Mouse (Mus musculus): ENCODE measurements around the gene Cdh7.
"Not testable (repeated sequence)": the region's sequence is repeated elsewhere in the genome, so short reads cannot be mapped to it uniquely, and the experiment has no call there.

Gene Cdh7

DNA sequence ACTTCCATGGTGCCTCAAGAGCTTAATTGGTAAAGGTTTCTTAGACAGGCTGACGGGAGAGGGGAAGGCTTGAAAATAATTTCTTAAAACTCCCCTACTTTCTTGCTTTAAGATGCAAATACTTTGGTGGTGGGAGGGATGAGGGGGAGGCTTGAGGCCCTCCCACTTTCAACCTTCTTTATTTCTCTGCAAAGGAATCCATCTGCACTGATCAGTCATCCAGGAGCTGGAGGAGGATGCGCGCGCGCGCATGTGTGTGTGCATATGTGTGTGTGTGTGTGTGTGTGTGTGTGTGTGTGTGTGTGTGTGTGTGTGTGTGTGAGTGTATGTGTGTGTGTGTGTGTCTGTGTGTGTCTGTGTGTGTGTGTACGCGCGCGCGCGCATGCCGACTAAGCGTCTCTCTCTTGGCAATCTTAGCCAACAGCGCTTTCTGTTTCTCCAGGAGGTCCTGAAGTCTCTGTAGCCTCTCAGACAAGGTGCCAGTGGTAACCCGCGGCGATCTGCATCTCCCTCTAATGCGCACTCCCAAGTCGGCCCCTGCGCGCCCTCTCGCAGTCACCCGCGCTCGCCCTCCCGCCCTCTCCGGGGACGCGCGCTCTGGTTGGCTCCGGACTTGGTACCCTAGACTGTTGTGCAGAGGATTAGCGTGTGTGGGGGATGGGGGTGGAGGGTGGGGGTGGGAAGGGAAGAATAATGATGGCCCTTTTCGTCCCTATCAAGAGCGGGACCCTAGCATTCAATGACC, at the start of gene Cdh7:
TSS of gene Cdh7 (plus strand) at position 368 of the 745 bp plus-strand sequence.
- no peak for DNase-seq (ENCODE audit: low read depth, low spot score)

DNA sequence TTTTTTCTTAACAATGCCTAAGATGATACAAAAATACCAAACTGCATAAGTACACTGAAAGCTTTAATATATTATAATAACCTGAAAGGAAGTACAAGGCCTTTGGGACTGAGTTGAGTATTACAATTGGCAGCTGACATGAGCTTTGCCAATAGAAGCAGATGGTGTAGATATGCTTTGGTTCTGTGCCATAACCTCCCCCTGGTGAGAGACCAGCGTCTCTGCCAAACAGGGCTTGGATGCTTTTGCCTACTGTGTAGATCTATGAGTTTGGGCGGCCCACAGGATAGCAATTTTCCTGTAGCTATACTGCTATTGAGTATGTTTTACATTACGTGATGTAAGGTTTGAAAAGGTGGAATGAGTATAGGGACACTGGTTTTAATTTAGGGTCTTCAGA, 49.6 kb upstream of the Cdh7 start:
- no peak for DNase-seq (ENCODE audit: low read depth, low spot score)

DNA sequence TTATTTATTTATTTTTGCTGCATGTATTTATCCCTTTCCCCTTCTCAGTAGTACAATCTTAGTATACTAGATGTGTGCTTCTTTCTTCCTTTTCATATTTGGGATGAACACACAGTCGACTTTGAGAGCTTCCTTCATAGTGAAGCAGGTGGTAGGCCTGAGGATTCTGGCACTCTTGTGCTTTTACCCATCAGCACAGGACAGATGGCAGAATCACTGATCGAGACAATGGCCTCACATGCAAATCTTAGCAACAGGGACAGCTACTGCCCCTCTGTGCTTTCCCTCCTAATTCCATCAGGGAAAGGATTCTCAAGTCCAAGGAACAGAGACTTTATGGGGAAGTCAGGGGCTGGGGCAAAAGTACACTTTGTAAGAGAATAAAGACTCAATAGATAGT, 33.7 kb upstream of the Cdh7 start:
- no peak for DNase-seq (ENCODE audit: low read depth, low spot score)

GRCm38 (mm10) chr1:109971721-109972425, 10.4 kb upstream of the Cdh7 start:
- no peak for DNase-seq (ENCODE audit: low read depth, low spot score)

DNA sequence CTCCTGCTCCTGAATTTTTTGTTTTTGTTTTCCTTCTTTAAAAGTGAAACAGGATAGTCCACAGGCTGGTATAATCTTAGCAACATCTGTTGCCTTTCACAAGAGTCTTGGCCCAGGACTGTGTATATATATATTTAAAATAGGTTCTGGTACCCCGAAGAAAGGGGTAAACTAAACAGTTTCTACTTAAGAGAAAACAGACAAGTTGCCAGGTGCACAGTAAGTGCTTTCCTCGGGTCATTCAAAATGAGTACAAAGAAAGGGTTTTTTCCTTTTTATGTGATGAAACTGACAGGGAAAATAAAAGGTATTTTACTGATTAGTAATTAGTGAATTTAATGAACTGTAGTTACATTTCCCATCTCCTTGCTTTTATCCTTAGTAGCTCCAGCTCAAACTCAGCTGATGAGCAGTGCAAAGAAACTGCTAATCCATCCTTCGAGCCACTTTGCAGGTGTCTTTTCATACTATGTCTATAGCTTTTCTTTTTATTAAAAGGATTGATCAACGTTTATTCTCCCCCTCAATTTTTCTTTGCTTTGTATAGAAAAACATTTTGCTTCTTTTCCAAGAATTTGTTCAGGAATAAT, 9.7 kb upstream of the Cdh7 start:
- no peak for DNase-seq (ENCODE audit: low read depth, low spot score)

GRCm38 (mm10) chr1:109982809-109983536, 742 bp downstream of the Cdh7 start:
- no peak for DNase-seq (ENCODE audit: low read depth, low spot score)

DNA sequence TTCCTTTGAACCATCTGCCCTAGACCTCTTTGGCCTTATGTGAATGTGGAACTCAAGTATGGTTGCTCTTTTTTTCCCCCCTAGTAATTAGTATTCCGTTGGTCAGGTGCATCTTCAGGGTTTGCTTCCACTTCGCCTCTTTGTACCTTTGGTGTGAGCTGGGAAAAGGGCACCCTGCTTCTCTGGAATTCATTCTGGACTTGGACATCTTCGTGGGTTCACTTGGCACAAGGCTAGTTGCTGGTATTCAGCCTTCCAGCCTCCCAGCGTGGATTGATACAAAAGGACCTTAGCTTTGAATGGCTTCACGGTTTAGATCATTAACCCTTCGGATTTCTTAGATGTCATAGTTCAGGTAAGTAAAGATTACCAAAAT, 1.3 kb downstream of the Cdh7 start:
- no peak for DNase-seq (ENCODE audit: low read depth, low spot score)

DNA sequence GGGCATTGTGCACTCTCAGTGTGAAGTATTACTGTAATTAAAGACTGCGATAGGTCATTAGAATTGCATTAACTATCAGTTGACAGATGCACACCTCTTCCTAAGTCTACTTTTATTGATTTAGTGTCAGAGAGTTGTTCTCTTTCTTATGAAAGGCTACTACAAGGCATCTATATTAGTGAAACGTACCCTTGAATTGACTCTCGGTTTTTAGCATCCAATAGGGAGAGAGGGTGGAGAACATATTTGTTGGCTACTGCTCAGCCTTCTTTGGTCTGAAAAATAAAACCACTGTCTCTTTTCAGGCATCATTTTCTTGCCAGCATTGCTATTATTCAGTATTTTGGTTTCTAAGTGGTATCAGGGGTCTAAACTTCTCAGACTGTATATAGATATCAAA, 2.5 kb downstream of the Cdh7 start:
- no peak for DNase-seq (ENCODE audit: low read depth, low spot score)

DNA sequence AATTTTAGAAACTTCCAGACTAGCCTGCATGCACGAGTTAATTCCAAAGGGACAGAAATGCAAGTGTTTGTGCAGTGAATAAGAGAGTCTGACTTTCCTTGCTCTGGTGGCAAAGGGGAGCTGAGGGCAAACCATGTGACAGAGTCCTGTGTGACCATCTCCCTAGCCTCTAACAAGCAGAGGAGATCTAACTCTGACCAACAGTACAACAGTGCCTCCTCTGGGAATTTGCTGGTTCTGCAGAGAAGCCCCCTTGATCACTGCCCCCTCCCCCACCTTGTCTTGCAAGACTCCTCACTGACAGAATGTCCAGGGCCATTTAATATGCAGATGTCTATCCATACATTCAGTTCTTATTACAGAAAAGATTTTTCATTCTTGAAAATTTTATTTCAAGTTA, 3.2 kb downstream of the Cdh7 start:
- no peak for DNase-seq (ENCODE audit: low read depth, low spot score)

DNA sequence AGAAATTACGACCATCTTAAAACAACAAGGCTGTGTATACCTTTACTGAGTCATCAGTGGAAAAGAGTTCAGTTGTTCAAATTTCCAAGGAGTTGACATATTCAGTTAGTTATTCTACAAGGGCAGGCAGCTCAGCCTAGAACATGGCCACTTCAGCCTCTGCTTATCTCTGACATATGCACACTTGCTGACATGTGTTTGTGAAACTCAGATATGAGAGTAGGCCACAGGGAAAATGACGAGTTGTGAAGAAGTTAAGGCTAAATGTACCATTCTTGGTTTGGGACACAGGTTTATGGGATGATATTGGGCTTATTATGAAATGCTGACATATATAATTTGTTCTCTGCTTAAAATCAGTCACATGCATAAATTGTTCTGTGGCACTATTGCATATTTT, 7.3 kb downstream of the Cdh7 start:
- DNase-seq (ENCODE audit: low read depth, low spot score) = no peak

DNA sequence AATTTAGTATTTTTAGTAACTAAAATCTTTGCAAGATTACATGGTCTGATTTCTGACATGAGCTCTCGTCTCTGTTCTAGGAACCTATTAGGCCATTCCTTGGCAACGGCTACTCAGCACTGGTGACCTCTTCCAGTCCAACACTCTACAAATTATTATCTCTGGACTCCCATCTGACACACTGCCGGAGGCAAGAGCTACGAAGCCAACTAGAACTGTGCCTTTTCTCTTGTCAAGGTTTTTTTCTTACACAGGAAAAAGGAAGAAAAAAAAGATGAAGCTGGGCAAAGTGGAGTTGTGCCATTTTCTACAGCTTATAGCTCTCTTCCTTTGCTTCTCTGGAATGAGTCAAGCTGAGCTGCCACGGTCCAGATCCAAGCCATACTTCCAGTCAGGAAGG, 11.7 kb downstream of the Cdh7 start:
- DNase-seq (ENCODE audit: low read depth, low spot score) = no peak

GRCm38 (mm10) chr1:110004451-110004850, 22.2 kb downstream of the Cdh7 start:
- no peak for DNase-seq (ENCODE audit: low read depth, low spot score)

DNA sequence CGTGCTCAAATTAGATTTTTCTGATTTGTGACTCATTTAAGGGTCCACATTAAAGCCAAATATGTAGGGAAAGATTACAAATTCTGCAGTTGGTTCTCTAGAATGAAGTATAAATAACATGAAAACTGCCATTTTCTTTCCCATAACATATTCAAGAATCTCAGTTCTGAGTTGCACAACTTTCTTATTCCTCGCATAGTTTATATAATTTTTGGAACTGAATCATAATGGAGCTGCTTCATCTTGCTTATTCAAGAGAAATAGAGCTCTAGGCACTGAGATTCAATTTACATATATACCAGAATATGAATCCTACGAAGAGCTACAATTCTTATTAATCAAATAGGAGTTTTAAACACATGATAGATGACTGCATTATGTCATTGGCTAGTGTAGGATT, 22.8 kb downstream of the Cdh7 start:
- DNase-seq (ENCODE audit: low read depth, low spot score) = no peak

GRCm38 (mm10) chr1:110012153-110012552, 29.9 kb downstream of the Cdh7 start:
- no peak for DNase-seq (ENCODE audit: low read depth, low spot score)

DNA sequence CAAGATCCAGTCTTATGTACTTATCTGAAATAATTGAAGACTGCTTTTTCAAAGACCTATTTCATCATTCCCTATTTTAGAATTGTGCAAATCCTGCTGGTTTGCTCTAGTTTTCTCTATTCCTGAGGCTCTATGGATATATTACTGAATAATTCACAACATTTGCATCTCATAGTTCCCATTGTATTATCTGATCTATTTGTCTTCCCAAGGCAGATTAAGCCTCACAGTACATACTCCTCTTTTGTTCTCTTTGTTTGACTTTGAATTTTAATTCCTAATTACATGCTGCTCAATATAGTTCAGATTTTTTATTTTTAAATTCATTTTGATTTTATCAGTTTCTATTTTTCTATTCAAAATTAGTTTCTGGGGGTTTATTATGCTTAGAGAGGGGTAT, 74.1 kb downstream of the Cdh7 start:
- no peak for DNase-seq (ENCODE audit: low read depth, low spot score)

- no peak for DNase-seq (ENCODE audit: low read depth, low spot score)
Observed at GRCm38 (mm10) chr1:110067405-110067804, 85.2 kb downstream of the Cdh7 start.

GRCm38 (mm10) chr1:110078471-110078870, 96.2 kb downstream of the Cdh7 start:
- no peak for DNase-seq (ENCODE audit: low read depth, low spot score)

DNA sequence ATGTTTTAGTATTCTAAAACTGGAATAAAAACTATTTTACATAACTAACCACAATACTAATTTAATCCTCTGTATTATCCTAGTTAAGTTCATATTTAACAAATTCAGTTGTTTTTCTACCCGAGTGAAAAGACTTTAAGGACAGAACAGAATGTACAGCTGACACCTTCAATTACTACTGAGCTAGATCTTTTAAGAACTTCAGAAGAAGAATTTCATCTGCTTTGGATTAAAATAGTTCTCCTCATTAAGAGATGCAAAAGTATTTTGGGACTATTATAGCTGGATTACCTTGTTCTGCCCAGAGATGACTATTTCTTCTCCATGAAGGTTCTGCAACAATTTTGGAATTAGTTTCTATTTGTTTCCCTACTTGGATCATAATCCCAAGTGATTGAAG, 135.8 kb downstream of the Cdh7 start:
- DNase-seq (ENCODE audit: low read depth, low spot score) = no peak

- DNase-seq (ENCODE audit: low read depth, low spot score) = no peak
Observed at GRCm38 (mm10) chr1:110118862-110119261, 136.6 kb downstream of the Cdh7 start.

- DNase-seq (ENCODE audit: low read depth, low spot score) = not testable (repeated sequence)
Observed at GRCm38 (mm10) chr1:110171459-110171858, 189.2 kb downstream of the Cdh7 start.
